Mouse (Mus musculus): ENCODE measurements around the gene Snn. TPM values are rescaled to one million over a fixed set of nuclear protein-coding genes. Genes with fewer than 3 reads are reported as not detected.

Gene Snn
- total RNA-seq, 2 experiments from 2014 or later: 180 to 190 TPM

DNA sequence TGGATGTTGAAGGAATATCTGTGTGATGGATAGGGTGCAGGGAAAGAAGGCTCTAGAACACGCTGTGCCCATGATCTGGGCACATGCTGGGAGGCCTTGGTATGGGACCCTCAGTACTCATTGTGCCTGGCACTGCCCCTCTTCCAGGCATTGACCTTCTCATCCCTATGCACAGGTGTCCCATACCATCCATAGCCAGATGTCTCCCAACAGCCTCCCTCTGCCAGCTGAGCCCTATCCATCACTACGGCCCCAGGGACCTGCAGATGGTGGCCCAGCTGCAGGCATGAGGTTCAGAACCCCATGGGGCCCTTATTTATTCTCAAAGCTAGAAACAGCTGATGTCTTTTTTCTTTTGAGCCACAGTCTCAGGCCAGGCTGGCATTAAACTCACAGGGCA, 20.1 kb upstream of the Snn start:
- intact Hi-C loops (cut with DNase I): no loop called here
- DNase-seq (ENCODE audit: low spot score in 2 of 2): no peak

DNA sequence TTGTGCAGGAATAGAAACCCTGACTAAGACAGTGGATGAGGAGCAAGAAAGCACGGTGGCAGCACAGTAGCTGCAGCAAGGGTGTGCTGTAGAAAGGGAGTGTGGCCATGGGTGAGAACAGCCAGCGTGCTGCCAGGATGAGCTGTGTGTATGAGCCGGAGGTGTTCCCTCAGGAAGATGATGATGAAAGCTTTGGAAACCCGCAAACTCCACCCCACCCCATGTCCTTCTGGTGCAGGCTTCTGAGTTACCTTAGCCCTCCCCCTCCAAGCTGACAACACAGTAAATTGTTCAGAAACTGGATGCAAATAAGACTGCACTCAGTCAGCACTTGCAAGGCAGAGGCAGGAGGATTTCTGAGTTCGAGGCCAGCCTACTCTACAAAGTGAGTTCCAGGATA, 17.5 kb upstream of the Snn start:
- no peak for DNase-seq (ENCODE audit: low spot score in 2 of 2)
- intact Hi-C loops (cut with DNase I): no loop called here

DNA sequence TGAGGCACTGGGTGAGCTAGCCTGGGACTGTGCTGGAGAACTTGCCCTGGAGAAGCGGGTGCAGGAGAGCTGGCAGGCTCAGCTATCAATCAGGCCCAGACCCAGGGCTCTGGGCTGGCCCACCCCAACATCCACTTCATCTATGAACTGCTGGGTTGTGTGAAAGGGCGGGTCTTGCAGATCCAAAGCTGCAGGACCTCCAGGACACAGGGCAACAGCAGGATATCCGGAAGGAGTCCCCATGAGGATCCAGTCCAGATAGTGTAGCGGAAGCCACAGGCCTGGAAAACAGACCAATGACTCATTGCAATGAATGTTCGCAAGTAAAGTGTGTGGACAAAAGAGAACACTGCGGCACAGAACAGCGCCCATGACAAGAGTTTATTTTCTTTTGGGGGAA, 14.3 kb upstream of the Snn start:
- no peak for DNase-seq (ENCODE audit: low spot score in 2 of 2)
- intact Hi-C loops (cut with DNase I): no loop called here

DNA sequence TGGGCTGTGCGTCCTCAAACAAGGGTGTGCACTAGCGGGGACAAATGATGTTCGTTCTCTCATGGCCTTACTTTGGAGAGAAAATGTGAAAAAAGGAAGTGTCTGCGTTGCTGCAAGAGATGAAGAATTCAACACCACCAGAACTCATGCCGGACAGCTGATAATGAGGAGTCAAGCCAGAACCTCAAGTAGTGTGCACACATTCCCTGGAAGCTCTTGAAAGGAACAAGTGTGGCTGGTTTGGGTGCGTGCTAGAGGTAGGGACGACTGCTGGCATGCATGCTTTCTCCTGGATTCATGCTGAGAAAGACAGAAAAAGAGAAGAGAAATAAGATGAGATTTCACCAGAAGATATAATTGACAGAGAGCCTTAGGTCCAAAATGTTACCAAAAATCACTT, 13.6 kb upstream of the Snn start:
- DNase-seq (ENCODE audit: low spot score in 2 of 2): no peak
- intact Hi-C loops (cut with DNase I): no loop called here

DNA sequence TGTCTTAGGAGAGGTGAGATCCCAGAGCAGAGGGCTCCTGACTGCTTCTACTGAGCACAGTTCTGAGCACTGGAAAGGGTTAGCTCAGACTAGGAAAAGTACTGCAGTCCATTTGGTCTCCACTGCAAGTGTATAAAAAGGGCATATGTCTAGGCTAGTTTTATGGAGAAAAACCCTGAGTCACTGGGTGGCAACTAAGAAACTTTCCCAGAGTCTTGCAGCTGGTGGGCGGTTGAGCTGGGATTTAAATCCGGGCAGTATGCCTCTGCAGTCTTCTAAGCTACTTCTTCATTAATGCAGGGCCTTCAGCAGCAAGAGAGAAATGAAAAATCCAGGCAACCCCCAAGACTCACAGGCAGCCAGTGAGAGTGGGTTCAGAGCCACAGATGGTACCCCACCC, 10.5 kb upstream of the Snn start:
- no peak for DNase-seq (ENCODE audit: low spot score in 2 of 2)

DNA sequence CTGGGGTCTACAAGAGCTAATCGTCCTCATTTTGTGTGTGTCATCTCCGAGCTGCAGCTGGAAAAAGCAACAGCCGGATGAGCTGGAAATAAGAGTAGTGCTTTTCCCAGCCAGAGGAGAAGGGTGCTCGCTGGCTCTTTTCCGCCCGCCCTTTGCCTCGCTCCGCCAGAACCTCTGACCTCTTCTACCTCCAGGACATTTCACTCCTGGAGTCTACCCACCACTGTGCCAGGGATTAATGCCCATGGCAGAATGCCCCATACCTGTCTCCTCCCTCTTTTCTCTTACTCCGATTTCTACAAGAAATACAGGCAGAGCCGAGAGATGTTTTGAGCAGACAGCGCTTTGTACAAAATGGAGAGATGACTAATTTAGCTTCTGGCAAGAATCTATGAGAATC, 9.6 kb upstream of the Snn start:
- intact Hi-C loops (cut with DNase I): no loop called here
- no peak for DNase-seq (ENCODE audit: low spot score in 2 of 2)

More for the DNA sequence above, 10.5 kb upstream of the Snn start:
- intact Hi-C loops (cut with DNase I): no loop called here

DNA sequence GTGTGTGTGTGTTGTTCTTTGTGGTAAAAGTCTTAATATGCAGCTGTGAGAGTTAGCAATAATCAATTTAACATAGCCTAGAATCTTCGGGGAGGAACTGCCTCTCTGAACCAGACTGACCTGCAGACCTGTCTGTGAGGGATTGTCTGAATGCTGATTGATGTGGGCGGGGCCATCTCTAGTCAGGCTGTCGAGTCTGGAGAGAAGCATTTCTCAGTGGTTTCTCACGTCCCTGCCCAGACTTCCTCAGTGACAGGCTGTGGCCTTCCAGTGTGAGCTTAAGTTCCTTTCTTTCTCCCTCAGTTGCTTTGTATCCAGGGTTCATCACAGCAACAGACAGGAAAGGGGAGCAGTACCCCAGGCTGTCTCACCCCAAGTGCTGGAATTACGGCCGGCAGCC, 6.3 kb upstream of the Snn start:
- no peak for DNase-seq (ENCODE audit: low spot score in 2 of 2)
- intact Hi-C loops (cut with DNase I): no loop called here

DNA sequence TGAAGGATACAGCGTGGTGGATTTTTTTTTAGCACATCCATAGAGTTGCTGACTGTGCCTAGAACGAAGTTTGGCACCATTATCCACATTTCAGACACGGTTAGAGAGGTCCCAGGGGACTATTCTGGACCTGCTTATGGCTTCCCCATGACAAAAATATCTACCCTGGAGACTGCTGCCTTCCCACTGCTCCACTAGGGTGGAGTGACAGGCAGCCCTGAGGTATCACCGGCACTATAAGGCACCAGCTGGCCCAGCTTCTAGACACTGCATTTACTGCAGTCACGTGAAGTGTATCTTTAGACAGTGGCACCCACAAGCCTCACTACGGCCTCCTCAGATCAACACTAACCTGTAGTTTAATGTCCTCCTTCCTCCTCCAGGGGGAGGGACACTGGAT, 5.9 kb upstream of the Snn start:
- intact Hi-C loops (cut with DNase I): no loop called here
- DNase-seq (ENCODE audit: low spot score in 2 of 2): peak in 1 of 2 experiments; percentile 72

DNA sequence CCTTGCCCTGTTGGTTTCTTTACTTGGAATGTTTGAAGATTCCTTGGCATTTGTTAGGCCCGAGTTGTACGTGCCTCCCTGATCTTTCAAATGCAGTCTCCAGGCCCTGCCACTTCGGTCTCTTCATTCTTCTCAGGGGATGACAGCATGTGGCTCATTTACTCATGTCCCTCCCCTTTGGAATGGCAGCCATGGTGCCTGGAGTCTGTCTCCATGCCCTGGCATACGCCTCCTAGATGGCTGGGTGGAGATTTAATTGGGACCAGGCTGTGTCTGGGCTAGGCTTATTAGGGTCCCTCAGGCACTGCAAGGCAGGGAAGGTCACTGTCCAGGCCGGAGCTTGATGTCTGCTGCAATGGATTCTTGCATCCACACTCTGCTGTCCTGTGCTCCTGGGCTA, 4.8 kb upstream of the Snn start:
- intact Hi-C loops (cut with DNase I): no loop called here
- no peak for DNase-seq (ENCODE audit: low spot score in 2 of 2)

DNA sequence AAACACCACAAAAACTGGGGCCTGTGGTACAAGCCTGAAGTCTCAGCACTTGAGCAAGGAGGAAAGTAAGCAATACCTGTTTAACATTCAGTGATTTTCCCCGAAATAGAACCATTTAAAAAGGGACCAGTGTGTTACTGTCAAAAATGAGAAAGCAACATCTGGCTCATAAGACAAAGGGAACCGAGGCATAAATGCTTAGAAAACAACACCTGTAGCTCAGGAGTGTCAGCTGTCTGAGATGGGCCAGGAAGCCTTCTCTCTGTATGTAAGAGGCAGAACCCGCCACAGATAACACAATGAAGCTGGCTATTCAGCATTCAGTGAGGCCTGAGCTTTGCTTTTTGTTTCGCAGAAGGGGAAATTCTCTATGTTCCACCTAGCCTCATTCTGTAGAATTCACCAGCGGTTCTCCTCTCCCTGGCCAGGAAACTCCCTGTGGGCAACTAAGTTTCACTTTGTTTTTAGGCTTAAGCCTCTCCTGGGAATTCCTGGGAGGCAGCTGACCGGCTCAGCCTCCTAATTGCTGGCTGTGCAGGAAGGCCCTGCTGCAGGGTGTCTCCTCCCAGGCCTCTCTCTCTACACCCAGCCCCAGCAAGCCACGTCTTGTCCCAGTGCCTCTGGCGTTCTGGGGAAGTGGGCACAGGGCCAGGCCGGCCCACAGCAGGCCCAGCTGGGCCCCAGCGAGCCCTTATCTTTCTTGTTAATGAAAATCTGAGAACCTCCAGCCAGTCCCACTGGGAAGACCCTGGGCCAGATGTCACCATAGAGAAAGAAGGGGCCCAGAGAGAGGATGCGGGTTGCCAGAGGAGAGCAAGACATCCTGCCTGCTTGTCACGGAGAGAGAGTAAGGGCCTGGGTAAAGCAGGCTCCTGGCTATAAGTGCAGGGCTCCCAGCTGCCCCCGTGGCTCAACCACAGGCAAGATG, 2.3 kb downstream of the Snn start:
- peak in 1 of 2 experiments; percentile 63 for DNase-seq (ENCODE audit: low spot score in 2 of 2)
- intact Hi-C loops (cut with DNase I): no loop called here

DNA sequence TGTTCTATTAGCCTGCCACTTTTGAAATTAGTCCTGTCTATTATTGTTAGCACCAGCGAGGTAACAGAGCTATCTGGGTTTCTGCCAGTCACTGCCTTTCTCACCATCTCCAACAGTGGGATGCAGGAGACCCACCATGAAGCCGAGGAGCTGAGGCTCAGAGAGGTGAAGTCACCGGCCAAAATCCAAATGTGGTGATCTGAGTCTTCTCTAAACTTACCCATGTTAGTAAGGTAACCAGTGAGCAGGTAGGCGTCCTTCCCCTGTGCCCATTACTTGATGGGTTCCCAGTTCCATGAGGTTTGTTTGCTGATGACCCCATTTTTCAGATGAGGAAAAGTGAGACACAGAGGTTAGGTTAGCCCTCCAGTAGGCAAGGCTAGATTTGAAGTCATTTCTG, 3.6 kb downstream of the Snn start:
- DNase-seq (ENCODE audit: low spot score in 2 of 2): no peak
- intact Hi-C loops (cut with DNase I): no loop called here

DNA sequence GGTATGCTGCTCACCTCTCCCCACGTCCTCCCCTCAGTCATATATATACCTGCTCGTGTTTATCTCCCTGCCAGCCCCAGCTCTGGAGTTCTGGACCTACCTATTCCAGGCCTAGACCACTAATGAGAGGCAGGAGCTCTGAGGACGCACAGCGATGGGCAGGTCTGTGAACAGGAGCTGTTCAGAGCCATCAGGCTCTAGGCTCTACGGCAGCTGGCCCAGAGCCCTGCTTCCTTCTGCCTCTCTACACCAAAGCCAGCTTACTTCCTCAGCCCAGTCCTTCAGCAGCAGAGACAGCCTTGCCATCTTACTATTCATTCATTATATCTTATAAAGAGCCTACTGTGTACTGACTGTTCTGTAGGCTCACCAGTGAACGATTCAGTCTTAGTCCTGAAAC, 4.0 kb downstream of the Snn start:
- intact Hi-C loops (cut with DNase I): no loop called here
- no peak for DNase-seq (ENCODE audit: low spot score in 2 of 2)

DNA sequence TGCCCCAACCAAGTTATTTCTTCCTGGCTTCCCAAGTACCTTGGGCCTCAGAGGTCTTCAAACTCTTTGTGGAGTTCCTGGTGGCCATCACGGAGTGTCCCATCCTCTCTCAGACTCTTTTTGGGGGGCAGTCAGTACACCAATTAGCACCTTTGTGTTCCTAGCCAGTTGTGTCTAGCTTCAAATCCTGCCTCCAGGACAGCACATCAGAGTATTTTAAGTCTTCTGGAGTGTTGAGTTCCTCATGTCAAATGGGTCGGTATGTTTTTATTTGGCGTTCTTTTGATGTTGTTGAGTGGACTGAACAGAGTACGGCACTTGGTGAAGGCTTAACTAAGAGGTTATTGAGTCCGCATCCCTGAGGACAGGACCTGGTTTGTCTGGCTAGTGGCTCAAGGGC, 4.7 kb downstream of the Snn start:
- intact Hi-C loops (cut with DNase I): no loop called here
- no peak for DNase-seq (ENCODE audit: low spot score in 2 of 2)

DNA sequence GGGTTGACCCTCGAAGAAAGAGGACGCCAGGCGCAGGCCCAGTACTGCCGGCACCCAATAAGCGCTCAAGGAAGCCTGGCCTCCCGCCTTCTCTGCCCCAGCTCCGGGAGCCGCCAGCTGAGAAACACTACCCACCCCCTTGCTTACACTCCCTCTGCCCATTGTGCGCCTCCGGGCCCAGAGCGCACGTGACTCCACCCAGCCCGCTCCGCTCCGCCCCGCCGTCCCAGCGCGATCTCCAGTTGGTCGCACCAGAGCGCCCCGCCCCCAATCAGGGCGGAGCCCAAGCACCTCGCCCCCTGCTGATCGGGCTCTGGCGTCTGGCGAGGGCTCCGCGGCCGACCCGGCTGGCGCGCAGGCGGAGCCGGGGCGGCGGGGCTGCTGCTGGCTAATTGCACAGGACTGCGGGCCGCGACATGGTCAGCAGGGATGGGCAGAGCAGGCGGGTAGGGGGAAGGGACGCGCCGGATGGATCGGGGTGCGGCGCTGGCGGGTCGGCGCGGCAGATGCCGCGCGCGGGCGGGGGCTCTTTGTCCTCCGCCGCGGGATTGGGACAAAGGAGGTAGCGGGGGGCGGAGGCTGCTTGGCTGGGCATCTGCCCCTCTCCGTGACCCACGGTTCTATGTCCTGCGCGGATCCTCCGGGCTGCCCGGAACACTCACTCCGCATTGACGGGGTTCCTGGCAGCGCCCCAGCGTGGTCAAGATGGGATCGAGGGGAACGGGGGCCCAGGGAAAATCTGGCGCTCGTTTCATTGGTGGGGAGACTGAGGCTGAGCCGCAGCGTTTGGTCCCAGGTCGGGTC, 5.5 kb downstream of the Snn start, which contains the start of gene Litaf:
Litaf (minus strand) TSS at position 129 of the 804 bp plus-strand sequence.
- intact Hi-C loops (cut with DNase I): no loop called here
- peak; percentile 98 for DNase-seq (ENCODE audit: low spot score in 2 of 2)

DNA sequence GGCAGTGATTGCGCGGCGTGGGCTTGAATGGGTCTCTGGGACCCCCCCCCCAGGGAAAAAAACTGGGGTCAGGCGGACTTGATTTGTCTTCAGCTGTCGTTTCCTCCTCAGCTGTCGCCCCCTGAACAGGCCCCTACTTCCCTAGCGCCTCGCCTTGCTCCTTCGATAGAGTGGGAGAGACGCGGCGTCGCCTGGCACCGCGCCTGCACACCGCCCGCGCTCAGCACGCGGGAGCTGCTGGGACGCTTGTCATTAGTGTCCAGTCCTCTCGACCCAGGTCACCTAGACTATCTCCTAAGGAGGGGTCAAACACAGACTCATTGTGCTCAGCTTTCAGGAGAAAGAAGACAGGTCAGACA, 6.1 kb downstream of the Snn start:
- intact Hi-C loops (cut with DNase I): no loop called here
- peak; percentile 64 to 66 for DNase-seq (ENCODE audit: low spot score in 2 of 2)

DNA sequence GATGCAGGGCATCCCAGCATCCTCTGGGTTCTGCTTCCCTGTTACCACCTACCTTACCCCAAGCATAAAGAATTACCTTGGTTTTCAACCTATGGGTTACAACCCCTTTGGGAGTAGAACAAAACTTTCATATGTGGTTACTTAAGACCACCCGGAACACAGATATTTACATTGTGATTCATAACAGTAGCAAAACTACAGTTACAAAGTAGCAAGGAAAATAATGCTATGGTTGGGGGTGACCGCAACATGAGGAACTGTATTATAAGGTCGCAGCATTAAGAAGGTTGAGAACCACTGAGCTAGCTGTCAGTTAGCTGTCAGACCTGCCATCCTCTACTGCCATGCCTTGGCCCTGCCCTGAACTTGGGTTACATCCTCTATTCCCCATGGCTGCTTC, 7.9 kb downstream of the Snn start:
- intact Hi-C loops (cut with DNase I): no loop called here
- DNase-seq (ENCODE audit: low spot score in 2 of 2): no peak

DNA sequence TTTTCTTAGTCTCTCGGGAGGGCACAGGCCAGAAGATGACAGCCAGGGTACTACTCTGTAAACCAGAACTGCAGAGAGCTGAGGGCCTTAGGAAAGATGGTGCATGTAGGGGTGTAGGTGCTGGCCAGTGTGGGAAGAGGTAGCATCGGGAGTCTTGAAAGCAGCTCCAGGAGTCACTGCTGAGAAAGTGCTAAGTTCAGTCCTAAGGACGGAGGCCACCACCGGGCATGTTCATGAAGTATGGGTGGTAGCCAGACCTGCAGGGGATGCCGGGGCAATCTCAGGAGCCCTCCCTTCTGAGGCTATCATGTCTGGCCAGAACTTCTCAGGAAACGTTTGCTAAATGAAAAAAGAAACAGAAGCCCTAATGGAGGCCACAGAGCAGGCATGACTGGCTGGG, 8.5 kb downstream of the Snn start:
- DNase-seq (ENCODE audit: low spot score in 2 of 2): no peak
- intact Hi-C loops (cut with DNase I): no loop called here

DNA sequence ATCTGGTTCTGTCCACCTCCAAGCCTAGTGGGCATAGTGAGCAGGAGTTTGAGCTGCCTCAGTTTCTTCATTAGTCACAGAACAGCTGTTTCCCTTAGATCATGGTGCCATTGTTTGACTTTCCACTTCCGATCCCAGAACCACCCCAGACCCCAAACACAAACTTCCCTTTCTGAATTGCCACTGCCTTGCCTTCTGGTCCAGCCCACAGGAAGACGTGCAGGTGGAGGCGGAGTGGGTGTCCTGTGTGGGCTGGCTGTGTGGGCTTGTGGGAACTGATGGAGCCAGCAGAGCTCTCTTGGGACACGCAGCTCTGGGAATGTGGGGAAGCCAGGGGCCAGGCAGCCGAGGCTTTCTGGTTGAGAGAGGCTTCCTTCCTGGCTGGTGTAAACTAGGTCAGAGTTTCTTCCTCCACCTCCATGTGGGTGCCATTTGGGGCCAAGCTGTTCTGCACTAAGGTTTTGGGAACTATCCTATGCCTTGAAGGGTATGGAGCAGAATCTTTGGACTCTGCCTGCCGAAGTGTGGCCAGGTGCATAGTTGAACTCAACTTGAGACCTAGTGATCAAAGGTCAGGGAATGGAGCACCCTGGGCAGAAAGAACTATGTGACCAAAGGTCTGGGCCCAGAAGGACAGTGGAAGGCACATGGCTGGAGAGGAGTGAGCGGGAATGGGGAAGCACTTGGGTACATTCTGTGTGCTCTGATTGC, 9.1 kb downstream of the Snn start:
- no peak for DNase-seq (ENCODE audit: low spot score in 2 of 2)
- intact Hi-C loops (cut with DNase I): no loop called here

DNA sequence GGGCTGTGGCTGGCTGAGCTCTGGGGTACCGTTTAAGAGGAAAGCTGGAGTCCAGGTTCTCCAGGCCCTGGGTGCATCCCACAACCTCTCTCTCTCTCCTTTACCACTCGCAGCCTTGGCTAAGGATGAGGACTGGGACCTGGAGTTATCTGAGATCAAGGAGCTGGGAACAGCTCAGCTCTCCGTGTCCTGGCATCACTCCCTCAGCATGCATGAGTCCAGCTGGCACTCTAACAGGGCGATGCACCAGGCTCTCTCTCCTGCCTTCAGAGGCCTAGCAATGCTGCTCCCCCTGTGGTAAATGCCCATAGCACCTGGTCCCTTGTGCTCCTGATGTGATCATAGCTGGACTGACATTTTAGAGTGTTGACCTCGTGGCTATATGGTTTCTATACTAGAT, 10.4 kb downstream of the Snn start:
- intact Hi-C loops (cut with DNase I): no loop called here
- DNase-seq (ENCODE audit: low spot score in 2 of 2): no peak

DNA sequence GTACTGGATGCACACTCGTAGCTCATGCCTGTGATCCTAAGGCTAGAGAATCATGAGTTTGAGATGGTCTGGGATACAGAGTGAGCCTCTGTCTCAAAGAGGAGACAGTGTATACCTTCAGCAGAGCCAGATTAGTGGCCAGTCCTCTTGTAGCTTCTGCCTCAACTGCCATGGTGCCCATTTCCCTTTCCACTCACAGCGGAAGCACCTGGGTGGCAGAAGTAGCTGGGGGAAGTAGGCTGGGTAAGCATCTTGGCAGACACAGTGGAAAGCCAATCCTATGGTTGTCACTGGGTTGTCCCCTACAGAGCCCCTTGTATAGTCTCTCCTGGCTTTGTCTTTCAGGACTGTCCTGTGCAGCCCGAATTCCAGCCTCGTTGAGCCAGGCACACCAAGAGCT, 11.1 kb downstream of the Snn start:
- no peak for DNase-seq (ENCODE audit: low spot score in 2 of 2)
- intact Hi-C loops (cut with DNase I): no loop called here

Measured in left cerebral cortex, postnatal 14 days (tissue).